Mouse (Mus musculus) CH12.LX (cell line): ENCODE results near the gene Cdk14. TPM values are rescaled to one million over a fixed set of nuclear protein-coding genes. Genes with fewer than 3 reads are reported as not detected.

Experiments used
- DNase-seq: peaks from one replicate; pipeline ENCODE4 v3.0.0-alpha.2; 2013; ENCODE audit errors: extremely low read depth
- H3K27ac ChIP-seq: 2 replicates; pipeline ENCODE4 v1.5.1; 2012; ENCODE audit warnings: low read depth, mild to moderate bottlenecking, control low read depth, moderate library complexity; ENCODE audit not compliant: insufficient read depth
- H3K27me3 ChIP-seq: replicated peaks from 2 replicates; pipeline ENCODE3; 2012; ENCODE audit warnings: inconsistent platforms
- H3K36me3 ChIP-seq, 2 experiments: replicated peaks in 1 of 2; 2 replicates each; pipeline versions ENCODE3 to v1.6.1; 2012; ENCODE audit warnings: inconsistent platforms in 1 of 2, low read length in 1 of 2, mild to moderate bottlenecking in 1 of 2, mixed read lengths in 1 of 2, moderate library complexity in 1 of 2; ENCODE audit not compliant: control insufficient read depth in 1 of 2, insufficient read depth in 1 of 2
- H3K4me1 ChIP-seq, 2 experiments: 2 replicates each; pipeline ENCODE4 v1.6.1; 2012; ENCODE audit warnings: inconsistent platforms in 1 of 2, moderate library complexity in 1 of 2; ENCODE audit not compliant: insufficient read depth in 2 of 2, control insufficient read depth in 1 of 2
- H3K4me2 ChIP-seq: 2 replicates; pipeline ENCODE4 v1.6.1; 2012; ENCODE audit warnings: low read depth, mild to moderate bottlenecking, control low read depth; ENCODE audit not compliant: poor library complexity, insufficient read depth, severe bottlenecking
- H3K4me3 ChIP-seq, 3 experiments: fragments of 150-350 bp in 1 of 3; sonication (generic) in 1 of 3; replicated peaks in 1 of 3; 2 replicates each; pipeline versions ENCODE3 to v1.5.1; 2011 to 2012; ENCODE audit warnings: low read depth in 2 of 3, low read length in 2 of 3, mild to moderate bottlenecking in 2 of 3, moderate library complexity in 2 of 3, control low read depth in 1 of 3, improper control_type of control experiment in 1 of 3, inconsistent platforms in 1 of 3, mixed read lengths in 1 of 3; ENCODE audit not compliant: poor library complexity in 1 of 3
- H3K79me2 ChIP-seq: replicated peaks from 2 replicates; pipeline ENCODE4 v1.6.1; 2012; ENCODE audit warnings: mild to moderate bottlenecking, moderate library complexity; ENCODE audit not compliant: control insufficient read depth, poor library complexity, insufficient read depth, severe bottlenecking; ENCODE audit errors: extremely low read depth
- H3K9ac ChIP-seq: 2 replicates; pipeline ENCODE4 v1.6.1; 2012; ENCODE audit warnings: low read depth, mild to moderate bottlenecking, control low read depth, moderate library complexity; ENCODE audit not compliant: insufficient read depth
- H3K9me3 ChIP-seq: replicated peaks from 2 replicates; pipeline ENCODE3; 2012; ENCODE audit warnings: low read length, inconsistent platforms, mixed read lengths
- CHD1 ChIP-seq: IDR thresholded peaks from 2 replicates; pipeline ENCODE4 v1.6.1; 2012; ENCODE audit warnings: low read depth, low read length, improper control_type of control experiment, inconsistent platforms
- CHD2 ChIP-seq: IDR thresholded peaks from 2 replicates; pipeline ENCODE4 v1.6.1; 2011; ENCODE audit warnings: low read length, improper control_type of control experiment
- ETS1 ChIP-seq: conservative IDR thresholded peaks from 2 replicates; pipeline ENCODE4 v1.6.1; 2012; ENCODE audit warnings: low read depth, mild to moderate bottlenecking, inconsistent platforms, low read length, improper control_type of control experiment, moderate library complexity
- IRF4 ChIP-seq: IDR thresholded peaks from 2 replicates; pipeline ENCODE4 v1.6.1; 2014; ENCODE audit warnings: low read depth, mild to moderate bottlenecking, inconsistent platforms, low read length, improper control_type of control experiment
- KAT2A ChIP-seq: IDR thresholded peaks from 2 replicates; pipeline ENCODE4 v1.6.1; 2012; ENCODE audit warnings: low read length, improper control_type of control experiment, inconsistent platforms; ENCODE audit not compliant: insufficient replicate concordance
- MAFK ChIP-seq: IDR thresholded peaks from 2 replicates; pipeline ENCODE4 v1.6.1; 2011; ENCODE audit warnings: low read length, improper control_type of control experiment; ENCODE audit not compliant: insufficient replicate concordance
- NRF1 ChIP-seq: IDR thresholded peaks from 2 replicates; pipeline ENCODE4 v1.6.1; 2014; ENCODE audit warnings: low read depth, mild to moderate bottlenecking, inconsistent platforms, low read length, improper control_type of control experiment, moderate library complexity
- POLR2AphosphoS2 ChIP-seq: IDR thresholded peaks from 2 replicates; pipeline ENCODE4 v1.6.1; 2011; ENCODE audit warnings: low read depth, low read length, improper control_type of control experiment
- RAD21 ChIP-seq: IDR thresholded peaks from 2 replicates; pipeline ENCODE4 v1.6.1; 2011; ENCODE audit warnings: low read depth, mild to moderate bottlenecking, low read length, improper control_type of control experiment, moderate library complexity
- SMC3 ChIP-seq: IDR thresholded peaks from 2 replicates; pipeline ENCODE4 v1.6.1; 2011; ENCODE audit warnings: low read depth, low read length, improper control_type of control experiment
- TBP ChIP-seq: conservative IDR thresholded peaks from 2 replicates; pipeline ENCODE4 v1.6.1; 2011; ENCODE audit warnings: low read depth, low read length, improper control_type of control experiment
- USF1 ChIP-seq: IDR thresholded peaks from 2 replicates; pipeline ENCODE4 v1.6.1; 2014; ENCODE audit warnings: low read depth, mild to moderate bottlenecking, inconsistent platforms, low read length, improper control_type of control experiment
- ZKSCAN1 ChIP-seq: IDR thresholded peaks from 2 replicates; pipeline ENCODE4 v1.6.1; 2012; ENCODE audit warnings: low read depth, inconsistent platforms, low read length, improper control_type of control experiment, borderline replicate concordance
- ZNF384 ChIP-seq: IDR thresholded peaks from 2 replicates; pipeline ENCODE4 v1.6.1; 2012; ENCODE audit warnings: low read depth, low read length, improper control_type of control experiment, inconsistent platforms
- dilution Hi-C: fragments of 300-500 bp; cut with MboI; formaldehyde crosslinking; loops from 2 replicates; pipeline ENCODE4 v1.14.3; 2020; ENCODE audit warnings: low sequenced_read_pairs; ENCODE audit not compliant: extremely low pct_unique_long_range_greater_than_20kb, extremely low pct_ligation_motif_present
- in situ Hi-C: fragments of 300-500 bp; cut with MboI; formaldehyde crosslinking; loops from 3 replicates; pipeline ENCODE4 v1.14.3; 2019; ENCODE audit warnings: low sequenced_read_pairs, low pct_ligation_motif_present, low pct_unique_long_range_greater_than_20kb, mixed read lengths
- polyA plus RNA-seq: library from polyadenylated mRNA; unstranded; fragments of >175 nt; gene quantifications from 2 replicates; pipeline ENCODE4 v1.2.1, GENCODE M21; 2012; ENCODE audit warnings: low read depth; ENCODE audit not compliant: insufficient read length
- total RNA-seq, 2 experiments: library from RNA; depleted of rRNA; stranded (reverse); fragments of 300-350 nt in 1 of 2; fragments of >200 nt in 1 of 2; gene quantifications; 2 replicates each; pipeline ENCODE4 v1.2.3; 2012 to 2014

Gene Cdk14
- total and polyA plus RNA-seq, 3 experiments, result 3.7 to 12.0 (median 8.9) TPM

DNA sequence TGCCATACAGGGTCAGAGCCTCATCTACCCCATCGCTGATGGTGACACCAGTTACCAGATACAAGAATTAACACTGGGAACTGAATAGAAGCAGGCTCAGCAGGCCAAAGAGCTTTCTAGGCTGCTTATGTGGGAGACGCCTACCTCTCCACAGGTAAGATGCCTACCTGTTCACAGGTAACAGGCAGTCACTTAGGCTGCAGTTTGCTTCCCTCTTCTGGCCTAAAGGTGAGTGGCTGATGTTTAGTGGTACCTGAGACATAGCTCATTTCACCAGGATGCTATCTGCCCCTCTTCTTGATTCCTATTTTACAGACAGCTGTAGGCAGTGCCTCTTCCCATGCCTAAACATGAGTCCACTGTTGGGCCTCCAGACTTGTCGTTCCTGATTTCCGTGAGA lies 595.0 kb downstream of the Cdk14 start:
- dilution Hi-C loops, result no loop called here

DNA sequence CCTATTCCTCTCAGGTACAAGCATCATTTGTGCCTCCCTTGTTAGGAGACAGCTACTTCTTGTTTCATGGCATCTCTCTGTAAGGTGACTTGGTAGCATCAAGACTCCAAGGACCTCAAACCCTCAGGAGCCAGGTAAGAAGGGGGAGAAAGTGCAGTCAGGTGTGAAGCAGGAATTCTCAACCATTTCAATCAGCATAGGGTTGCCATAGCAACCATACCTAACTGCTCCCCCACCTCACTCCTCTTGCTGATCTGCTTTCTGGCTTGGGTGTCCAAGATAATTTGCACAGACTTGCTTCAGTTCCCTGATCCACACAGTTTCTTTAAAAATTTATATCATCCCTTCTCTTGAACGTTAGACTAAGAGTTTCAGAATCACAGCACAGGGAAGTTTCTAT lies 595.9 kb downstream of the Cdk14 start:
- no peak for DNase-seq
- TF ChIP-seq TBP (no peak), POLR2AphosphoS2 (no peak)
- in situ Hi-C loops (no loop called here), dilution Hi-C loops (no loop called here)
- no peak overlapping the region for H3K9ac ChIP-seq
- no peaks in the 10 kb centered on the region for H3K79me2 ChIP-seq
- H3K4me3 ChIP-seq, result no peak overlapping the region
- H3K4me2 ChIP-seq, result no peak overlapping the region
- no peaks in the 10 kb centered on the region for H3K27me3 ChIP-seq
- no peak overlapping the region for H3K27ac ChIP-seq
- H3K9me3 ChIP-seq, result no peaks in the 10 kb centered on the region
- no peaks in the 10 kb centered on the region for H3K36me3 ChIP-seq
- H3K4me1 ChIP-seq, result no peaks in the 10 kb centered on the region

More for the DNA sequence above, 595.0 kb downstream of the Cdk14 start:
- Histone ChIP-seq H3K9me3 (no peaks in the 10 kb centered on the region), H3K4me1 (no peaks in the 10 kb centered on the region), H3K4me3 (no peak overlapping the region), H3K27me3 (no peaks in the 10 kb centered on the region), H3K27ac (no peak overlapping the region), H3K9ac (no peak overlapping the region), H3K79me2 (no peaks in the 10 kb centered on the region), H3K4me2 (no peak overlapping the region), H3K36me3 (no peaks in the 10 kb centered on the region)
- no peak for DNase-seq
- TF ChIP-seq CHD1, result no peak
- TF ChIP-seq SMC3, result no peak
- TF ChIP-seq NRF1, result no peak
- no peak for TF ChIP-seq ZNF384
- TF ChIP-seq TBP, result no peak
- no peak for TF ChIP-seq USF1
- no peak for TF ChIP-seq KAT2A
- no peak for TF ChIP-seq IRF4
- TF ChIP-seq RAD21, result no peak; the same call in 1 of the 2 replicates
- no peak for TF ChIP-seq CHD2
- in situ Hi-C loops, result no loop called here

DNA sequence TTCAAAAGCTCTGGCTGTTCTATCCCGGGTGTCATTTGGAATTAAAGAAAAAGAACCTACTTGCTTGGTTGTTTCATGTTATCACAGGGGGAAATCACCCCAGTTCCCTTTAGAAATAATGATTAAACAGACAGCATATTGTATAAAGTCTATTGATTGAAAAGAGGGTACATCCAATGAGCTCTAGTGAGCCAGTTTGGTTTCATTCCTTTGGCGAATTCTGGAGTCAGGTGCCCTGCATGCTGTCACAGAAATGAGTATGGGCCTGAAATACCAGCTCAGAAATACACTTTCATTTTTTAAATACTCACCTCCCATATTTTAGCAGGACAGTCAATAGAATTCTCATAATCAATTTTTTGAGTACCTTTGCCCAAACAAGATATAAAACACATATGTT lies 598.1 kb downstream of the Cdk14 start:
- in situ Hi-C loops (no loop called here), dilution Hi-C loops (no loop called here)
- Histone ChIP-seq H3K27me3 (no peaks in the 10 kb centered on the region), H3K4me2 (no peak overlapping the region), H3K79me2 (no peaks in the 10 kb centered on the region), H3K9ac (no peak overlapping the region), H3K4me1 (no peaks in the 10 kb centered on the region), H3K9me3 (no peaks in the 10 kb centered on the region), H3K36me3 (no peaks in the 10 kb centered on the region), H3K27ac (no peak overlapping the region), H3K4me3 (no peak overlapping the region)
- no peak for DNase-seq
- TF ChIP-seq ETS1 (no peak), ZKSCAN1 (no peak), MAFK (no peak)
